Mouse (Mus musculus) myocyte (in vitro differentiated cells): Measurements from ENCODE around the gene 4930470P17Rik. TPM values are rescaled to one million over a fixed set of nuclear protein-coding genes. Genes with fewer than 3 reads are reported as not detected.

Experiments used
- H3K27me3 ChIP-seq: one replicate; pipeline ENCODE4 v1.6.1; 2011; ENCODE audit not compliant: control insufficient read depth, insufficient read depth, insufficient read length
- H3K36me3 ChIP-seq: one replicate; pipeline ENCODE4 v1.6.1; 2011; ENCODE audit not compliant: control insufficient read depth, insufficient read depth
- H3K4me2 ChIP-seq: one replicate; pipeline ENCODE4 v1.6.1; 2011; ENCODE audit warnings: low read depth, control low read depth
- H3K4me3 ChIP-seq: one replicate; pipeline ENCODE4 v1.5.1; 2011; ENCODE audit warnings: mild to moderate bottlenecking, control low read depth, moderate library complexity
- H3K79me2 ChIP-seq: one replicate; pipeline ENCODE4 v1.6.1; 2011; ENCODE audit not compliant: control insufficient read depth, insufficient read depth
- H3ac ChIP-seq: one replicate; pipeline ENCODE4 v1.6.1; 2011; ENCODE audit not compliant: control insufficient read depth, insufficient read length
- CEBPB ChIP-seq: IDR thresholded peaks from 2 replicates; pipeline ENCODE4 v1.6.1; 2011; ENCODE audit warnings: mild to moderate bottlenecking, moderate library complexity; ENCODE audit not compliant: poor library complexity, insufficient read depth, severe bottlenecking
- E2F4 ChIP-seq: IDR thresholded peaks from one replicate; pipeline ENCODE4 v1.6.1; 2011; ENCODE audit warnings: mild to moderate bottlenecking, control low read depth, moderate library complexity; ENCODE audit not compliant: insufficient read depth
- MAX ChIP-seq: IDR thresholded peaks from one replicate; pipeline ENCODE4 v1.6.1; 2011; ENCODE audit warnings: low read depth, mild to moderate bottlenecking, control low read depth
- MYOD1 ChIP-seq, 3 experiments: IDR thresholded peaks; one replicate each; pipeline ENCODE4 v1.6.1; 2011; ENCODE audit warnings: control low read depth in 2 of 3, low read depth in 2 of 3, mild to moderate bottlenecking in 2 of 3, moderate library complexity in 1 of 3; ENCODE audit not compliant: insufficient read length in 2 of 3, control insufficient read depth in 1 of 3
- MYOG ChIP-seq, 3 experiments: IDR thresholded peaks; one replicate each; pipeline ENCODE4 v1.6.1; 2011; ENCODE audit warnings: control low read depth in 2 of 3, low read depth in 2 of 3, mild to moderate bottlenecking in 2 of 3; ENCODE audit not compliant: insufficient read length in 2 of 3, control insufficient read depth in 1 of 3, insufficient read depth in 1 of 3
- POLR2A ChIP-seq: IDR thresholded peaks from one replicate; pipeline ENCODE4 v1.6.1; 2011; ENCODE audit warnings: low read depth, mild to moderate bottlenecking, control low read depth, moderate library complexity; ENCODE audit not compliant: insufficient read length
- POLR2AphosphoS2 ChIP-seq: IDR thresholded peaks from one replicate; pipeline ENCODE4 v1.6.1; 2011; ENCODE audit warnings: low read depth, control low read depth; ENCODE audit not compliant: insufficient read length
- REST ChIP-seq: IDR thresholded peaks from one replicate; pipeline ENCODE4 v1.6.1; 2011; ENCODE audit warnings: mild to moderate bottlenecking, control low read depth, moderate library complexity; ENCODE audit not compliant: insufficient read depth, insufficient read length
- SRF ChIP-seq: IDR thresholded peaks from one replicate; pipeline ENCODE4 v1.6.1; 2011; ENCODE audit warnings: low read depth; ENCODE audit not compliant: control insufficient read depth, insufficient read length
- TCF12 ChIP-seq: IDR thresholded peaks from one replicate; pipeline ENCODE4 v1.6.1; 2011; ENCODE audit warnings: mild to moderate bottlenecking, control low read depth; ENCODE audit not compliant: poor library complexity, insufficient read depth, severe bottlenecking
- TCF3 ChIP-seq: IDR thresholded peaks from one replicate; pipeline ENCODE4 v1.6.1; 2011; ENCODE audit warnings: low read depth, control low read depth; ENCODE audit not compliant: insufficient read length
- USF1 ChIP-seq: IDR thresholded peaks from one replicate; pipeline ENCODE4 v1.6.1; 2011; ENCODE audit warnings: low read depth, mild to moderate bottlenecking, control low read depth, moderate library complexity
- polyA plus RNA-seq: library from polyadenylated mRNA; unstranded; fragments of >200 nt; fragmentation: generic; extraction: Trizol; gene quantifications from one replicate; pipeline ENCODE4 v1.2.1, GENCODE M21; 2012; ENCODE audit warnings: missing spikeins

4930470P17Rik gene
- polyA plus RNA-seq, 1 experiment = not detected

DNA sequence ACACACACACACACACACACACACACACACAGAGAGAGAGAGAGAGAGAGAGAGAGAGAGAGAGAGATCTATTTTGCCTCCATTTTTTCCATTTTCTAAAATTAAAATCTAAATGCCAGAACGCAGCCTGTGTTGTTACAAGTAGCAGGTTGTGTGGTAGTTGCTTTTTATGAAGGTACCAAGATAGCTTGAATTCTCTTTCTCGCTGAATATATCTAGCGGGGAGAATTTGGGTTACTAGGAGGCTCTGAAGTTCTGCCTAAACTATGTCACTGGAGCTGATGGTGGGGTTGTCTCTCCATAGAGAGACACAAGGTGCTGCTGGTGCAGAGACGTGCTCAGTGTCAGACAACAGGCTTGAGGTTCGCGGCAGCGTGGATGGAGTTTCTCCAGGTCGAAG, 36.8 kb downstream of the 4930470P17Rik start:
- no peaks in the 10 kb centered on the region for H3K27me3 ChIP-seq
- H3K4me3 ChIP-seq = no peak overlapping the region
- TF ChIP-seq MAX (no peak), SRF (no peak), POLR2AphosphoS2 (no peak), MYOG (IDR thresholded peaks at IDR 0.05; ENCODE audit: control insufficient read depth in 1 of 3, insufficient read depth in 1 of 3, insufficient read length in 2 of 3, low read depth in 2 of 3) (no peak), MYOD1 (IDR thresholded peaks at IDR 0.05; ENCODE audit: control insufficient read depth in 1 of 3, insufficient read length in 2 of 3, low read depth in 2 of 3) (no peak), E2F4 (no peak), CEBPB (no peak), POLR2A (no peak), TCF12 (no peak), USF1 (no peak), REST (no peak), TCF3 (no peak)
- H3ac ChIP-seq = no peak overlapping the region
- no peak overlapping the region for H3K4me2 ChIP-seq
- no peaks in the 10 kb centered on the region for H3K36me3 ChIP-seq
- no peaks in the 10 kb centered on the region for H3K79me2 ChIP-seq

DNA sequence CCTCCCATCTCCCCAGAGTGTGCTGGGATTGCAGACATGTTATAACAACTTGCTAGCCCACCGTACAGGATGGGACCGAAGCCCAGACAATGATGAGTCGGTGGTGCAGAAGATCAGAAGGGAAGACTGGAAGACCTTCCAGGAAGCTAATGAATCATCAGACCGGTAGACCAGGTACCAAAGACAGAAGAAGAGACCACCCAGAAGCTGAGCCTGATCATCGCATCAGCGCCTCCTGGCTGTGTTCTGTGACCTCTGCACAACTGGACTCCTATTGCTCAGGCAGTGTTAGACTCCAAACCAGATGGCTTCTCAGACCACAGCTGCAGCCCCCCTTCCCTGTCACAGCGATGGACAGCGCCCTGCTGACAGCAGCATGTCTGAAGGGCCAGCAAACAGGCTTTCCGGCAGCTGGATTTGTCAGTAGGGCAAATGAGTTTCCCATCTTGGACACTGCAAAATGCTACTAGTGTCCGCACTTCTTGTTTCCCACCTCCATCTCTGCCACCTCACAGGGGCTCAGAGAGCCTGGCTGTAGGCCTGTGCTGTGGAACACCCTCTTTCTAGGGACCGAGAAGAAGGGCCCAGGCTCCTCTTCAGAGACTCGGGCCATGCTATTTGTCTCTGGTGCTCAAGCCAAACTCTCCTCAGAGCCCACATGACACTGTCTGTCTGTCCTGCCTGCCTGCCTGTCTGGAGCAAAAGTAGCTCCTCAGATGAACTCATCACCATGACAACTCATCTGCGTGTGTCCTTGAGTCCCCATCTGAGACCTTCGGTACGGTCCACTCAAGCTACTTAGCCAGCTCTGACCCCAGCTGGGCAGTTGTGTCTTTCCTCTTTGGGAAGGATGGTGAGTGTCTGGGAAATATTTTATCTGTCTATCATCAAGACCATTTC, 37.6 kb downstream of the 4930470P17Rik start:
- Histone ChIP-seq H3K4me2 (no peak overlapping the region), H3ac (no peak overlapping the region), H3K79me2 (no peaks in the 10 kb centered on the region), H3K27me3 (no peaks in the 10 kb centered on the region), H3K36me3 (no peaks in the 10 kb centered on the region), H3K4me3 (no peak overlapping the region)
- no peak for TF ChIP-seq MYOD1 (IDR thresholded peaks at IDR 0.05; ENCODE audit: control insufficient read depth in 1 of 3, insufficient read length in 2 of 3, low read depth in 2 of 3)
- TF ChIP-seq POLR2A = no peak
- no peak for TF ChIP-seq MYOG (IDR thresholded peaks at IDR 0.05; ENCODE audit: control insufficient read depth in 1 of 3, insufficient read depth in 1 of 3, insufficient read length in 2 of 3, low read depth in 2 of 3)
- TF ChIP-seq POLR2AphosphoS2 = no peak
- no peak for TF ChIP-seq REST
- no peak for TF ChIP-seq CEBPB
- TF ChIP-seq TCF12 = no peak
- no peak for TF ChIP-seq MAX
- TF ChIP-seq USF1 = no peak
- no peak for TF ChIP-seq TCF3
- no peak for TF ChIP-seq SRF
- no peak for TF ChIP-seq E2F4

DNA sequence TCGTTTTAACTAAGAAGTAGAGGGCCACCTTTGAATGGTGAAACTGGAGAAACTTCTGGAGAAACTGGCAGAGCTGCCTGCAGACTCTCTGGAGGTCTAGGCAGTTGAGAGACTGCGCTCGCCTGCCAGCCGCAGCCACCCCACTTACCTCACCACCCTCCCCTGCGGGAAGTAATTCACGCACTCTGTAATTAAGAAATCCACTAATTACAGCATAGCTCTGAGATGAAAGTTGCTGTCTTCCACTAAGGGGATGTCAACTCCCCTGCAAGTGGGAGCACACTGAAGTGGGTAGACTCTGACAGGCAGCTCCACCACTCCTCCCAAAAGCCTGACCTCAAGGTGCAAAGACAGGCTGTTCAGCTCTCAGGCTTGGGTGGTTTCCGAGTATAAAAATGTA, 49.7 kb downstream of the 4930470P17Rik start:
- H3K27me3 ChIP-seq = no peaks in the 10 kb centered on the region
- H3K79me2 ChIP-seq = no peaks in the 10 kb centered on the region
- TF ChIP-seq TCF12 (no peak), MAX (no peak), POLR2A (no peak), MYOG (IDR thresholded peaks at IDR 0.05; ENCODE audit: control insufficient read depth in 1 of 3, insufficient read depth in 1 of 3, insufficient read length in 2 of 3, low read depth in 2 of 3) (no peak), E2F4 (no peak), TCF3 (no peak), USF1 (no peak), MYOD1 (IDR thresholded peaks at IDR 0.05; ENCODE audit: control insufficient read depth in 1 of 3, insufficient read length in 2 of 3, low read depth in 2 of 3) (no peak), POLR2AphosphoS2 (no peak)
- no peak overlapping the region for H3K4me3 ChIP-seq
- no peaks in the 10 kb centered on the region for H3K36me3 ChIP-seq
- H3ac ChIP-seq = no peak overlapping the region
- H3K4me2 ChIP-seq = no peak overlapping the region

DNA sequence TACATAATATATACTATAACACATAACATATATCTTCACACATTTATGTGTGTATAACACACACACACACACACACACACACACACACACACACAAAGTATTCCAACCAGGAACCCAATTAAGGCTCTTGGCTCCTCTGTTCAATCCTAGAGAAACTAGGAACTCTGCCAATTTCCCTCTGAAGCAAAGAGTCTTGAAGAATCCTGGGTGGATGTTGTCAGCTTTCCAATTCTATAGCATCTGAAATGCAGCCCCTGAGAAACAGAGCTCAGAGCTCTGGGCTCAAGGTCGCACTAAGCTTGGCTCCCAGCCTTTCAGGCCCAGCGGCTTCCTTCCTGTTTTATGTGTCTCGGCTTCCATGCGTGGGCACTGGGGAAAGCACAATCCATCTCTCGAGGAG, 51.6 kb downstream of the 4930470P17Rik start:
- TF ChIP-seq POLR2AphosphoS2 (no peak), MYOD1 (IDR thresholded peaks at IDR 0.05; ENCODE audit: control insufficient read depth in 1 of 3, insufficient read length in 2 of 3, low read depth in 2 of 3) (no peak), REST (no peak), TCF12 (no peak), CEBPB (no peak), POLR2A (no peak)
- no peak overlapping the region for H3K4me2 ChIP-seq

DNA sequence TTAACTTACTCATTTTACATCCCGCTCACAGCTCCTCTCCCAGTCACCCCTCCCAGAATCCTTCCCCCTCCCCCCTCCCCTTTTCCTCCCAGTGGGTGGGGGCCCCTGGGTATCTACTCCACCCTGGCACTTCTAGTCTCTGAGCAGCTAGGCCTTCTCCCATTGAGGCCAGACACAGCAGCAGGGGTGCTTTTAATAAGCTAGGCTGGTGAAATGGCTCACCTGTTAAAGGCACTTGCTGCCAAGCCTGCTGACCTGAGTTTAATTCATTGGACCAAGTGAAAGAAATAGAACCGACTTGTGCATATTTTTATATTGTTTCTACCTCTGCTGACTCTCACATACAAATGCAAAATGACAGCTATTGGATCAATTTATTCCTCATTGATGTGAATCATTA, 52.7 kb downstream of the 4930470P17Rik start:
- H3K36me3 ChIP-seq = no peaks in the 10 kb centered on the region
- H3K4me2 ChIP-seq = no peak overlapping the region
- H3K4me3 ChIP-seq = no peak overlapping the region
- TF ChIP-seq POLR2A = no peak
- no peak for TF ChIP-seq CEBPB
- TF ChIP-seq SRF = no peak
- TF ChIP-seq USF1 = no peak
- TF ChIP-seq REST = no peak
- H3ac ChIP-seq = no peak overlapping the region
- H3K79me2 ChIP-seq = no peaks in the 10 kb centered on the region
- no peaks in the 10 kb centered on the region for H3K27me3 ChIP-seq

More for the DNA sequence above, 51.6 kb downstream of the 4930470P17Rik start:
- no peaks in the 10 kb centered on the region for H3K27me3 ChIP-seq
- H3ac ChIP-seq = no peak overlapping the region
- H3K36me3 ChIP-seq = no peaks in the 10 kb centered on the region
- no peaks in the 10 kb centered on the region for H3K79me2 ChIP-seq
- no peak overlapping the region for H3K4me3 ChIP-seq
